Mouse (Mus musculus) kidney, embryonic 16.5 days (tissue): ENCODE results near the gene Trdmt1. TPM values are rescaled to one million over a fixed set of nuclear protein-coding genes. Genes with fewer than 3 reads are reported as not detected.

Source experiments
- ATAC-seq: fragments of 200-750 bp; cut with Nextera tagmentation; 2 replicates; pipeline ENCODE4 v1.8.0; 2017; ENCODE audit warnings: moderate TSS enrichment; ENCODE audit not compliant: low FRiP score, low TSS enrichment
- H3K27ac ChIP-seq: fragments of 300-500 bp; sonication (generic); 2 replicates; pipeline ENCODE4 v1.5.1; 2014; ENCODE audit warnings: low read length
- H3K27me3 ChIP-seq: fragments of 300-500 bp; sonication (generic); 2 replicates; pipeline ENCODE4 v1.6.1; 2014; ENCODE audit warnings: low read length, control low read depth, mixed read lengths; ENCODE audit not compliant: insufficient read depth
- H3K36me3 ChIP-seq: fragments of 300-500 bp; sonication (generic); 2 replicates; pipeline ENCODE4 v1.6.1; 2014; ENCODE audit warnings: low read length, control low read depth, mixed read lengths; ENCODE audit not compliant: insufficient read depth
- H3K4me1 ChIP-seq: fragments of 300-500 bp; sonication (generic); 2 replicates; pipeline ENCODE4 v1.6.1; 2014; ENCODE audit warnings: low read length, control low read depth, mixed read lengths; ENCODE audit not compliant: insufficient read depth
- H3K4me2 ChIP-seq: fragments of 300-500 bp; sonication (generic); replicated peaks from 2 replicates; pipeline ENCODE4 v1.6.1; 2014; ENCODE audit warnings: low read depth, low read length
- H3K4me3 ChIP-seq: fragments of 300-500 bp; sonication (generic); 2 replicates; pipeline ENCODE4 v1.5.1; 2014; ENCODE audit warnings: mild to moderate bottlenecking, low read length
- H3K9ac ChIP-seq: fragments of 300-500 bp; sonication (generic); replicated peaks from 2 replicates; pipeline ENCODE4 v1.6.1; 2014; ENCODE audit warnings: low read length
- H3K9me3 ChIP-seq: fragments of 300-500 bp; sonication (generic); 2 replicates; pipeline ENCODE4 v1.6.1; 2016; ENCODE audit warnings: low read length, control low read depth
- WGBS: fragments of 180-500 bp; shearing (Covaris S2); extraction: QIAGEN DNeasy Blood & Tissue Kit; methylation state at CpG from one replicate; pipeline ENCODE4 v1.1.7; 2014; 5-methylcytosine and 5-hydroxymethylcytosine counted together
- polyA plus RNA-seq: library from polyadenylated mRNA; unstranded; fragments of >200 nt; fragmentation: Nextera tagmentation; extraction: Ambion mirVana; gene quantifications from 2 replicates; pipeline ENCODE4 v1.2.1, GENCODE M21; 2015

The Trdmt1 gene
- polyA plus RNA-seq, 1 experiment from 2014 or later: 14.2 TPM

- H3K27me3 ChIP-seq: no peaks in the 10 kb centered on the region
- H3K36me3 ChIP-seq: no peaks in the 10 kb centered on the region
- H3K27ac ChIP-seq: no peak overlapping the region
- H3K9me3 ChIP-seq: no peaks in the 10 kb centered on the region
- H3K4me3 ChIP-seq: no peak overlapping the region
- WGBS: 23% methylated on average over 2 of the region's 2 CpGs
- H3K4me2 ChIP-seq: no peak overlapping the region
- H3K9ac ChIP-seq: no peak overlapping the region
- H3K4me1 ChIP-seq: 0 out of 2 replicates have a peak, but pooled peaks cover 3% of the 10 kb centered on the region
- ATAC-seq: no peak
Observed at GRCm38 (mm10) chr2:13537733-13538132, 6.7 kb downstream of the Trdmt1 start.

DNA sequence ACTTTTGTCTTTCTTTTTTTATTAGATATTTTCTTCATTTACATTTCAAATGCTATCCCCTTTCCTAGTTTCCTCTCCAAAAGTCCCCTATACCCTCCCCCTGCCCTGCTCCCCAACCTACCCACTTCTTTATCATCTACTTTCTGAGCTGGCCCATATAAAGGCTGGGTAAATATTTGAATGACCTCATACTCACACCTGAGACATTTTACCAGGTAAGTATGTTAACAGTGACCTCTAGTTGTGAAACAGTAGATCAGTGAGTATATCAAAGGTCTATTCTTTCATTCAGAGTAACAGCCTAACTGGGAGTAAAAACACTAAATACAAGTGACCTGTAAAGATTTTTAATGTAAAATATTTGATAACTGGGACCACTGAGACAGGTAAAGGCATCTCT lies 7.7 kb downstream of the Trdmt1 start:
- Histone ChIP-seq H3K27ac (no peak overlapping the region), H3K4me3 (no peak overlapping the region), H3K4me1 (0 out of 2 replicates have a peak, but pooled peaks cover 3% of the 10 kb centered on the region), H3K9ac (no peak overlapping the region), H3K4me2 (no peak overlapping the region), H3K9me3 (no peaks in the 10 kb centered on the region), H3K36me3 (no peaks in the 10 kb centered on the region), H3K27me3 (no peaks in the 10 kb centered on the region)
- no peak for ATAC-seq

GRCm38 (mm10) chr2:13530639-13531038 lies 13.8 kb downstream of the Trdmt1 start:
- H3K4me2 ChIP-seq: no peak overlapping the region
- no peaks in the 10 kb centered on the region for H3K9me3 ChIP-seq
- H3K9ac ChIP-seq: no peak overlapping the region
- 0 out of 2 replicates have a peak, but pooled peaks cover 3% of the 10 kb centered on the region for H3K4me1 ChIP-seq
- H3K36me3 ChIP-seq: no peaks in the 10 kb centered on the region
- WGBS: 89% methylated on average over 6 of the region's 6 CpGs
- H3K27me3 ChIP-seq: no peaks in the 10 kb centered on the region
- H3K4me3 ChIP-seq: no peak overlapping the region
- H3K27ac ChIP-seq: no peak overlapping the region
- ATAC-seq: no peak

DNA sequence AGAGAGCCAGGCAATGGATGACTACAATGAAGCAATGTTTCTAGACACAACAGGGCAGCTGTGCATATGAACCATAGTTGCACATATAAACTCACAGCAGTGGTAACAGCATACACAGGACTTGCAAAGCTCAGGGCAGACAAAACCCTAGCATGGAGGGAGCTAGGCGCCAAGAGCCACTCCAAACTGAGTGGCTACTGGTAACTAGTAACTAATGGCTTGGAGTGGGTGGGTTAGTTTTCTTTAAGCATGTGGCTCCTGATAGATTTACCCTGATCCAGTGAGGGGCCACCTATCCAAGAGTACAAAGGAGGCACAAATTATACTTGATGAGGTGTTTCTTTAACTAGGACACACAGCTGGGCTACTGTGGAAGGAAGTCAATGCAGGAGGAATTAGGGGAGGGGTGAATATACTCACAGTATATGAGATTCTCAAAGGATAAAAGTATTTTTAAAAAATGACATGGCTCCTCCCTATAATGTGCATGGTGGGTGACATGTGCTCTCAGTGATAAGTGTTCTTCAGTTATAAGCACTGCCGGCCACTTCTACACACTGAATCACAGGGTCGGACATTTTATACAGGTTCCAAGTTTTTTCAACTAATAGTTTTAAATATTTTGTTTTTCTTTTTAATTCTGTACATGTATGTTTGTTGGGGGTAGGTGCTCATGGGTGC lies 15.1 kb downstream of the Trdmt1 start:
- Histone ChIP-seq H3K27me3 (no peaks in the 10 kb centered on the region), H3K4me3 (no peak overlapping the region), H3K9me3 (no peaks in the 10 kb centered on the region), H3K27ac (no peak overlapping the region), H3K4me1 (no peaks in the 10 kb centered on the region), H3K36me3 (no peaks in the 10 kb centered on the region), H3K4me2 (no peak overlapping the region), H3K9ac (no peak overlapping the region)
- ATAC-seq: no peak
- WGBS: 90% methylated on average over 3 of the region's 3 CpGs

DNA sequence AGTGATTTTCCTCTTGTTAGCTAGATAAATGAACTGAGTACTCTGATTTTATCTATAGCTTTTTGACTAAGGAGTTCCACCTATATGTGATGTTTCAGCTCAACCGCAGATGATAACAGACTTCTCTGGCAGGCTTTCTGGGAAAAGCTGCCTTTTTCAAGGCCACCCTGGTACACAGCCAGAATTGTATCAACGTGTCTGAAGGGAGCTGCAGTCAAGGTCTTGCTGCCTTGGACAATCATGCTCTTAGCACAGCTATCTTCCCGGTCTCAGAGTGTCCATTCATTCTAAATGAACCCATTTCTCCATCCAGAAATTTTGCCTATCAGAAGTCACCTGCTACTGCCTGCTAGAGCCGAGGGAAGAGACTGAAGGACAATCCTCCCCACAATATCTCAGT lies 16.9 kb downstream of the Trdmt1 start:
- 75% methylated on average over 4 of the region's 4 CpGs for WGBS
- Histone ChIP-seq H3K9me3 (no peaks in the 10 kb centered on the region), H3K4me2 (no peak overlapping the region), H3K27ac (no peak overlapping the region), H3K4me1 (no peaks in the 10 kb centered on the region), H3K36me3 (no peaks in the 10 kb centered on the region), H3K9ac (no peak overlapping the region), H3K4me3 (no peak overlapping the region), H3K27me3 (no peaks in the 10 kb centered on the region)
- no peak for ATAC-seq

- Histone ChIP-seq H3K9ac (no peak overlapping the region), H3K36me3 (no peaks in the 10 kb centered on the region), H3K4me2 (no peak overlapping the region), H3K9me3 (no peaks in the 10 kb centered on the region), H3K27ac (no peak overlapping the region), H3K4me1 (no peaks in the 10 kb centered on the region), H3K27me3 (no peaks in the 10 kb centered on the region), H3K4me3 (no peak overlapping the region)
- WGBS: 71% methylated on average over 2 of the region's 2 CpGs
- ATAC-seq: no peak
Observed at GRCm38 (mm10) chr2:13527125-13527524, 17.3 kb downstream of the Trdmt1 start.

DNA sequence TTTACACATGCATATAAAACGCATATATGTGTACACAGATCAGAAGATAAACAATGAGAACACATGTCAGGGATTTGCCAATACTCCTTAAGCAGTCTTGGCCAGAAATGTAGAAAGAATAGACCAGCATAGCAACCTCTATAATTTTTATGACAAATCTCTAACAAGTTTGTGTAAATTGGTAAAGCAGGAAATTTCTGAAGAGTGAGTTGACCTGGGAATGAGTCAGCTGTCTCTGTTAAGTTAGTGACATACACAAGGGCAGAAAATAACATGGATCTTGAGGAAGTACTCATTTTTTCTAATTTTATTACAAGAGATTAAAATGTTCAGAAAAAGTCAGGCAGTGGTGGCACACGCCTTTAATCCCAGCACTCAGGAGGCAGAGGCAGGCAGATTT lies 18.3 kb downstream of the Trdmt1 start:
- ATAC-seq: no peak
- WGBS: 85% methylated on average over 2 of the region's 2 CpGs

GRCm38 (mm10) chr2:13523540-13524456 lies 20.7 kb downstream of the Trdmt1 start:
- H3K4me2 ChIP-seq: no peak overlapping the region
- H3K9ac ChIP-seq: no peak overlapping the region
- H3K27ac ChIP-seq: no peak overlapping the region
- H3K4me1 ChIP-seq: no peaks in the 10 kb centered on the region
- no peaks in the 10 kb centered on the region for H3K36me3 ChIP-seq
- ATAC-seq: no peak
- H3K27me3 ChIP-seq: no peaks in the 10 kb centered on the region
- H3K4me3 ChIP-seq: no peak overlapping the region
- no peaks in the 10 kb centered on the region for H3K9me3 ChIP-seq
- WGBS: 69% methylated on average over 8 of the region's 8 CpGs

More for the DNA sequence above, 18.3 kb downstream of the Trdmt1 start:
- Histone ChIP-seq H3K4me2 (no peak overlapping the region), H3K9ac (no peak overlapping the region), H3K27me3 (no peaks in the 10 kb centered on the region), H3K9me3 (no peaks in the 10 kb centered on the region), H3K36me3 (no peaks in the 10 kb centered on the region), H3K27ac (no peak overlapping the region), H3K4me1 (no peaks in the 10 kb centered on the region), H3K4me3 (no peak overlapping the region)

DNA sequence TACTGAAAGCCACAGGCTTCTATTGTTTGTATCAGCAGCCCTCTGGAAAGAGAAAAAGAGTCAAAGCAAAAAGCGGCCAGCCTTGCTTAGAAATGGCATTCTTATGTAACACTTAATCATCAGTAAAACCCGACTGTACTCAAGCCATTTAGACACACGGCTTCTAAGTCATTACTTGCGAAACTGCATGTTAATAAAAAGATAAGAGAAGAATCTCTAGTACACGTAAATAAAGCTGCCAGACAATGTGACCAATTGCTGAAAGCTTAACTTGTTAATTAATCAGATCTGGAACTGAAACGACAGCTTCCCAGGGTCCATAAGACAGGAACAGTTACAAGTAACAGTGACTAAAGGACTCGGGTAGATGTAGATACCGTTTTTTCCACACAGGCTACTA lies 22.4 kb downstream of the Trdmt1 start:
- Histone ChIP-seq H3K4me2 (no peak overlapping the region), H3K27me3 (no peaks in the 10 kb centered on the region), H3K9me3 (no peaks in the 10 kb centered on the region), H3K4me3 (no peak overlapping the region), H3K36me3 (0 out of 2 replicates have a peak, but pooled peaks cover 4% of the 10 kb centered on the region), H3K9ac (no peak overlapping the region), H3K27ac (no peak overlapping the region), H3K4me1 (no peaks in the 10 kb centered on the region)
- no peak for ATAC-seq
- 60% methylated on average over 8 of the region's 8 CpGs for WGBS

GRCm38 (mm10) chr2:13514949-13515348 lies 29.5 kb downstream of the Trdmt1 start:
- 74% methylated on average over 4 of the region's 4 CpGs for WGBS
- Histone ChIP-seq H3K9ac (no peak overlapping the region), H3K9me3 (no peaks in the 10 kb centered on the region), H3K4me1 (no peaks in the 10 kb centered on the region), H3K4me3 (no peak overlapping the region), H3K27ac (no peak overlapping the region), H3K27me3 (no peaks in the 10 kb centered on the region), H3K36me3 (0 out of 2 replicates have a peak, but pooled peaks cover 4% of the 10 kb centered on the region), H3K4me2 (no peak overlapping the region)
- ATAC-seq: no peak
